Mouse (Mus musculus) ovary, adult 18-20 months (tissue): Measurements from ENCODE around the gene Parp16.
A peak's percentile ranks its signal among the peaks of the same experiment; 100 is the strongest.

Source experiments
- DNase-seq: peaks from one replicate; pipeline ENCODE4 v3.0.0; 2022; ENCODE audit warnings: low spot score, mixed read lengths

Parp16 gene

GRCm38 (mm10) chr9:65195053-65195452 is at the start of gene Parp16:
Parp16 (plus strand) TSS chr9:65195353.
- DNase-seq: no peak

- DNase-seq: no peak
These were observed 49.2 kb upstream of the Parp16 start for GRCm38 (mm10) chr9:65146001-65146400.

GRCm38 (mm10) chr9:65148507-65148906 is 46.6 kb upstream of the Parp16 start:
- DNase-seq: no peak

GRCm38 (mm10) chr9:65152711-65153330 is 42.3 kb upstream of the Parp16 start:
- no peak for DNase-seq

DNA sequence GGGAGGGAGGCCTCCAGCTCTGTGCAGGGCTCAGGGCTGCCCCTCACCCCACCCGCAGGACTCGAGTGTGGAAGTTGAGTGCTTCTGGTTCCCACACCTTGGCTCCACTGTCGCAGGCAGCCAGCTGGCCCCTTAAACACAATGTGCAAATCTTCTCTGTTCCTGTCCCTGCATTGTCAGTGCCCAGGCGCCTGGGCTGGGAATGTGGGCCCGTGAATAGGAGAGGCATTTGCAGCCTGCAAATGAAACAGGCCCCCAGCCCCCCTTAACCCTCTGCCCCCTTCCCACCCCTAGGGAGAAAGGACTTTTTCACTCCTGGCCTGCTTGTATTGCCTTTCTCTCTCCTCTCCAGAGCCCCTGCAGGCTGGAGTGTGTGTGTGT is 41.8 kb upstream of the Parp16 start:
- no peak for DNase-seq

DNA sequence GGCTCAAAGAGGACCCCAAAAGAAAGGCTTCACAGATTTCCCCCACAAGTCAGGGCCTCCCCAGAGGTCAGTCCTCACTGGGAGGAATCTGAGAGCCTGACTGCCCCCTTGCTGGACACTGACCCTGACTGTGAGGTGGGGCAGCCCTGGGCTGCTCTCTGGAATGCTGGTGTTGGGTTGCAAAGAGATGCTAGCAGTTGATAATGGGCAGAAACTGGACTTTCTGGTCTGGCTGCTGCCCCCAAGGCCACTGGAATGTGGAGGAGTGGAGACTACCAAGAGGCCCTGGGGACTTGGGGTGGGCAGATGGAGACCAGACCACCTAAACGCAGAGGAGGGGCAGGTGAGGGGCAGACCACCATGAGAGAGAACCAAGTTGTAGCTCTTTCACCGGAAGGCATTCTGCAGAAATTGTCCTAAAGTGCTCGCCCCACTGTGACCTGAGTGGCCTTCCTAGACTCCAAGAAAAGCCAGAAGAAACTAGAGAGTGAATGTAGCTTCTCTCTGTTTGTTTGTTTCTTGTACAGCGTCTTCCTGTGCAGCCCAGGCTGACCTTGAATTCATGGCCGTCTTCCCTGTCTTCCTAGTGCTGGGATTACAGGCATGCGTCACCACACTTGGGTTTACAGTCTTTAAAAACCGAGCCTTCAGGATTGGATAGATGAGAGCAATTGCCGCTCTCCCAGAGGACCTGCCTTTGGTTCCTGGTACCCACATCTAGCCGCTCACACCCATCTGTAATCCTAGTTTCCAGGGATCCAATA is 40.3 kb upstream of the Parp16 start:
- DNase-seq: peak; percentile 37

GRCm38 (mm10) chr9:65156604-65157003 is 38.5 kb upstream of the Parp16 start:
- no peak for DNase-seq

DNA sequence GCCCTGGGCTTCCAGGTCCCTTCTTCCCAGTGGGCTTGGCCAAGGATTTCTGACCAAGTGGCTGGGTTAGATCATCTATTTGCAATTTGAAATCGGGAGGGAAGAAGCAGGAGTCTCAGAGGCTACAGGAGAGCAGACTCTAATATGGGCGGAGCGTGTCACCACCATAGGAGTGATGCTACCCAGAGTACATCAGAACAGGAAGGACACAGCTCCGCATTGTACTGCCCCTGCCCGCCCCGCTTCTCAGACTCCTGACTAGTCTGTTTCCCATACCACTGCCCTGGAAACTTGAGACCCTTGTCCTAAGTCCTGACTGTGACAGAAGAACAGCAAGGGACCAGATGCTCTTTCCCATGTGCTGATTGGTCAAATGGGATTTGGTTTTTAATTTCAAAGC is 37.5 kb upstream of the Parp16 start:
- DNase-seq: no peak

GRCm38 (mm10) chr9:65161188-65161587 is 34.0 kb upstream of the Parp16 start:
- no peak for DNase-seq

- no peak for DNase-seq
These were observed 33.3 kb upstream of the Parp16 start for GRCm38 (mm10) chr9:65161881-65162280.

DNA sequence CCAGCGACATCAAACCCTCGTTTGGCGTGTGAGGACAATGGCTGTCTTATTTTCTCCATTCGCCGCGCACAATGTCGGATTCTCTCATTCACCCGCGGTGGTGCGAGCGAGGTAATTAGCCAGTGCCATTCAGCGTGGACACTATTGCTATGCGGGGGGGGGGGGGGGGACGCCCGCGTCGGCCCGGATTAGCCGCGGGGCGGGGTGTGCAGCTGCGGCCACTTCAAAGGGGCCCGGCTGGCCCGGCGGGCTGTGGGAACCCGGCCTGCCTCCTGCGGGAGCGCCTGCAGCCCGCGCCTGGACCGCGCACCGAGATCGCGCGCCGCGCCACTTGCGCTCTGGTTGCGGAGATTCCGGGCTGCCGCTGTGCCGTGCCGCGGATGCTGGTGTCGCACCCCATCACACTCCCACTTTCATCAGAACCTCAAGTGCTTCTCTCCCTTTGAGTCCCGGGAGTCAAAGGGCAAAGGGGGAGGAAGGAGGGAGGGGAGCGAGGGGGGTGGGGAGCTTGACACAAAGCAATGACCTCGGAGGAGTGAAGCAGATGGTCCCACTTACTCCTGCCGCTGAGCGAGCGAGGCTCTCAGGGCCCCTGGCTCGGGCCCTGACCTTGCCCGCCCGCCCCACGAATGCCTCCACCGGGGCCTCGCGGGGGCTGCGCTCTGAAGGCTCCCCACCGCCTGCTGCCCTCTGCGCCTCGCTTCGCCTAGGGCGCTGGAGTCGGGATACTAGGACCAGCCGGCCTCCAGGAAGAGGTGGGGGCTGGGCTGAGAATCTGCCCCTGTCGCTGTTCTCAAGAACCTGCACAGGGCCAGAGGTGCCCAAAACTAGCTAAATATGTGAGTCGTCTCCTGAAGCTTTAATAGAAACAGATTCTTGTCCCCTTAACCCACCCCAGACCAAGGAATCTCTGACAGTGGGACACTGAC is 32.2 kb upstream of the Parp16 start:
- DNase-seq: no peak

DNA sequence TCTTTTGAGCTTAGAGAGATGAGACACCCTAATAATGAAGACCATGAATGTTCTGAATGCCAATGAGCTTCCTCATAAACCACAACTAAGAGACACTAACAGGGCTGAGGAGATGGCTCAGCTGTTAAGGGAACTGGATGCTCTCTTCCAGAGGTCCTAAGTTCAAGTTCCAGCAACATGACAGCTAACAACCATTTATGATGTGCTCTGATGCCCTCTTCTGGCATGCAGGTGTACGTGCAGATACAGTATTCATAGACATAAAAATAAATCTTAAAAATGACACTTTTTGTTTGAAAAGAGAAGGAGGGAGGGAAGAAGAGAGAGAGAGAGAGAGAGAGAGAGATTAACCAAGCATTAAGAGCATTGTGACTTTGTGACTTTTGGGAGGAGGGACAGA is 30.3 kb upstream of the Parp16 start:
- DNase-seq: no peak

- no peak for DNase-seq
These were observed 28.8 kb upstream of the Parp16 start for GRCm38 (mm10) chr9:65166386-65166785.

- no peak for DNase-seq
These were observed 26.6 kb upstream of the Parp16 start for GRCm38 (mm10) chr9:65168534-65168933.

DNA sequence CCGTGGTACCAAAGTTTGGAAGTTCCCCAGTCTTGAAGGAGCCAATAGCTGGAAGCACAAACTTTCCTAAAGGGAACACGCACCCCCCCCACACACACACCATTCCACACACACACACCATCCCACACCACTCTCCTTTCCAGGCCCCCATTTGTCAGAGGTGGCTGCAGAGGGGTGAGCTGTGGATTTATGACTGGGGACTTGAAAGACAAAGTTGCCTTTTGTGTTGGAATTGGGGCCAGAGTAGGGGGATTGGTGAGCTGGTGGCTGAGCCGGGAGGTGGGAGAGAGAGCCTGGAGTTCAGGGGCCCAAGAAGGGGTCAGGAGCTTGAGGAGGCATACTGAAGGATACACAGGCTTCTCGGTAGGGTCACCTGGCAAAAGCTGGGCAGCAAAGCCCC is 26.2 kb upstream of the Parp16 start:
- no peak for DNase-seq

- no peak for DNase-seq
These were observed 22.5 kb upstream of the Parp16 start for GRCm38 (mm10) chr9:65172654-65173053.

DNA sequence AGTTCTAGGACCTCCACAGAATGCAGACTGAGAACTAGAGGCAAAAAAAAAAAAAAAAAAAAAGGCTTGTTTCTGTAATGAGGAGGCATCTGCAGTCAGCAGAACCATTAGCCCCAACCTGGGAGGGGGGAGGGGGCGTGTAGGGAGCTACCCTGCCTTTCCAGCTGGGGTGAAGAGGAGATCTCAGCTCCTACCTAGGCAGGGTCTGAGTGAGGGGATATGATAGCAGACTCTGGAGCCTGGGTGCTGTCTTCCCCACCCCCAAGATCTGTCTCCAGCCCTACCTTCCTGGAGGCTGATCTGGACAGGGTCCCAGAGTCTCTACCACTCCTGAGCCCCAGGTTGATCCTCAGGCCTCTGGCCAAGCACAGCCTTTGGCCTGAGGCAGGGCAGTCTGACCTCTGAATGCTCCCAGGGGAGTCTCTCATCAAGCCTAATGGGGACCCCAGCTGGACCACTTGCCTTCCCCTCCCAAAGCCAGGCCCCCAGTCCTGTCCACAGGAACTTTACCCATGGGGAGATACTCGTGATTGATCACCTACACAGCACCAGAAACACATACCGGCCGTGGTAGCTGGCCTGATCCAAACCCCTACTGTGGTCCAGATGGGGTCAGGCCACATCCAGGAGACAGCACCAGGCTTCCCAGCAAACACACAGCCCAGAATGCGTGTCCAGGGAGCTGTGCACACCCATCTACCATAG is 19.8 kb upstream of the Parp16 start:
- no peak for DNase-seq

DNA sequence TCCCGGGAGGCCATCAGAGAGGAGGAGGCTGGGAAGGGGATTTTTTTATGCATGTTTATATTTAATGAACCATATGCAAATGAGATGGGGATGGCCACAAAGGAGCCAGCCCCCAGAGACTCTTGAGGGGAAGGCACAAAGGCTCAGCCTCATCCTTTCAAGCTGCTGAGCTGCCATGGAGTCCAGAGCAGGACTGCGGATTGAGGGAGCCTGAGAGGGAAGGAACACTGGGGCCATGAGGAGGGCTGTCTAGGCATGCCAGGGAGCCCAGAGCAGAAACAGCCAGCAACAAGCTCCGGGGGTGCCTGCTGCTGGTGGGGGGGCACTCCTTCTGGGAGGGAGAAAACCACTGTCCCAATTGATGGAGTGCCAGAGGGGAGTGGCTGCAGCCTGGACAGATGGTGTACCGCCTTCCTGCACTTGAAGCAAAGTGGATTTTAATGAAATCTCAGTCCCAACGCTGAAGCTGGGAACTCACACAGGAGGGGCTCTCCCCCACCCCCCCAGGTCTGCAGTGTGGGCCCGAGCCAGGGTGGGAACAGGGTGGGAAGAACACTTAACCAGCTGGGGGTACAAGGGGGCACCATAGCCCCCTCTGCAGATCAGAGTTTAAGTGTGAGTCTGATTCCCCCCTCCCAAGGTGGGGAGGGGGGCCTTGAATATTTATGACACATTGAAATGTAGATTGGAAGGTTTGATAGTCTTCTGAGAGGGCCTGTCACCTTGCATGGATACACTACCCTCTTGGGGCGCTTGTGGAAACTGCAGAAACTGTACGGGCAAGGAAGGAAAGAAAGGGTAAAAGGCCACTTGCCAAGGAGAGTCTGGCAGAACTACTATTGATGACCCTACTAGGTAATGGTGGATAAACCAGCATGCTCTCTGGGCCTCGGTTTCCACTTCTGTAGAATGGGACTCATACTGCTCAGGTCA is 18.9 kb upstream of the Parp16 start:
- DNase-seq: no peak

GRCm38 (mm10) chr9:65177497-65177896 is 17.7 kb upstream of the Parp16 start:
- DNase-seq: no peak

DNA sequence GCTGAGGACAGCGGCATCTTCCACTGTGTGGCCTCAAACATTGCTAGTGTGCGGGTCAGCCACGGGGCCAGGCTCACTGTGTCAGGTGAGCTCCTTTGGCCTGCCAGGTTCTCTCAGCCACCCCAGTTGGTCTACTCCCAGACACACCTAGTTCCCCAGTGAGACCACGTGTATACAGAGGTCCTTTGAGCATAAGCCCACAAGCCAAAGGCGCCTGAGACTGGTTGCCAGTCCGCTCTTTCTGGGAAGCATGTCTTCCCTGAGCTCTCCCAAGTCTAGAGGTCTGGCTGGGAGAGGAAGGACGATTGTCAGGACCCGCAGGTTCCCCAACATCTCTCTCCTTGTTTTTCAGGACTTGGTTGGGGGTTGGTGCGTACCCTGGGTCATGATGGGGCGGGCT is 17.2 kb upstream of the Parp16 start:
- no peak for DNase-seq
